Mouse (Mus musculus) MEL (cell line): Measurements from ENCODE around the gene Fars2.

Source experiments
- KAT2A ChIP-seq: conservative IDR thresholded peaks from 2 replicates; pipeline ENCODE4 v1.6.1; 2012; ENCODE audit warnings: low read depth, low read length, improper control_type of control experiment, inconsistent platforms
- MAFK ChIP-seq: IDR thresholded peaks from 2 replicates; pipeline ENCODE4 v1.6.1; 2011; ENCODE audit warnings: low read depth, mild to moderate bottlenecking, low read length, improper control_type of control experiment, borderline replicate concordance
- ZKSCAN1 ChIP-seq: IDR thresholded peaks from 2 replicates; pipeline ENCODE4 v1.6.1; 2012; ENCODE audit warnings: low read depth, mild to moderate bottlenecking, inconsistent platforms, low read length, improper control_type of control experiment, moderate library complexity

- no peak for TF ChIP-seq MAFK
- no peak for TF ChIP-seq KAT2A
- no peak for TF ChIP-seq ZKSCAN1
Observed at GRCm38 (mm10) chr13:36714101-36714500, 596.9 kb downstream of the Fars2 start.
